Mouse (Mus musculus): ENCODE measurements around the gene Msgn1. TPM values are rescaled to one million over a fixed set of nuclear protein-coding genes. Genes with fewer than 3 reads are reported as not detected.

Msgn1 gene
- total and polyA plus RNA-seq, 2 experiments from 2014 or later, result not detected

- Histone ChIP-seq H3K4me2 (ENCODE audit: low read depth, low read length) (no peak overlapping the region), H3K27ac (ENCODE audit: low read depth) (no peak overlapping the region), H3K4me3 (ENCODE audit: low read depth, low read length) (no peak overlapping the region), H3K36me3 (replicated peaks; ENCODE audit: control insufficient read depth, insufficient read depth, low read length) (no peaks in the 10 kb centered on the region), H3K4me1 (ENCODE audit: control insufficient read depth, insufficient read depth) (no peaks in the 10 kb centered on the region; the same call in 1 of the 2 replicates), H3K9me3 (replicated peaks; ENCODE audit: control insufficient read depth, low read length) (no peaks in the 10 kb centered on the region), H3K9ac (replicated peaks; ENCODE audit: low read depth, low read length) (no peak overlapping the region), H3K27me3 (ENCODE audit: control insufficient read depth, insufficient read depth, low read length) (no peaks in the 10 kb centered on the region)
- DNase-seq (ENCODE audit: low spot score) (no peak), ATAC-seq (ENCODE audit: insufficient read depth, low read depth) (no peak)
- TF ChIP-seq CTCF (IDR thresholded peaks at IDR 0.05; ENCODE audit: low read depth) (no peak), EP300 (IDR thresholded peaks at IDR 0.05; ENCODE audit: low read depth) (no peak)
- WGBS, result 61% methylated on average over 1 of the region's 1 CpGs
Measured at GRCm38 (mm10) chr12:11212881-11213280, 4.1 kb upstream of the Msgn1 start.

GRCm38 (mm10) chr12:11210361-11210760 is 1.6 kb upstream of the Msgn1 start:
- Histone ChIP-seq H3K27ac (ENCODE audit: low read depth) (no peak overlapping the region), H3K4me3 (ENCODE audit: low read depth, low read length) (no peak overlapping the region), H3K9me3 (replicated peaks; ENCODE audit: control insufficient read depth, low read length) (no peaks in the 10 kb centered on the region), H3K4me1 (ENCODE audit: control insufficient read depth, insufficient read depth) (no peaks in the 10 kb centered on the region; the same call in 1 of the 2 replicates), H3K36me3 (replicated peaks; ENCODE audit: control insufficient read depth, insufficient read depth, low read length) (no peaks in the 10 kb centered on the region), H3K27me3 (ENCODE audit: control insufficient read depth, insufficient read depth, low read length) (no peaks in the 10 kb centered on the region), H3K9ac (replicated peaks; ENCODE audit: low read depth, low read length) (no peak overlapping the region), H3K4me2 (ENCODE audit: low read depth, low read length) (no peak overlapping the region)
- 68% methylated on average over 3 of the region's 3 CpGs for WGBS
- ATAC-seq (ENCODE audit: insufficient read depth, low read depth) (no peak), DNase-seq (ENCODE audit: low spot score) (no peak)
- TF ChIP-seq CTCF (IDR thresholded peaks at IDR 0.05; ENCODE audit: low read depth) (no peak), EP300 (IDR thresholded peaks at IDR 0.05; ENCODE audit: low read depth) (no peak)

GRCm38 (mm10) chr12:11209636-11210035 is 864 bp upstream of the Msgn1 start:
- DNase-seq (ENCODE audit: low spot score) (no peak), ATAC-seq (ENCODE audit: insufficient read depth, low read depth) (no peak)
- Histone ChIP-seq H3K27ac (ENCODE audit: low read depth) (no peak overlapping the region), H3K36me3 (replicated peaks; ENCODE audit: control insufficient read depth, insufficient read depth, low read length) (no peaks in the 10 kb centered on the region), H3K9me3 (replicated peaks; ENCODE audit: control insufficient read depth, low read length) (no peaks in the 10 kb centered on the region), H3K4me2 (ENCODE audit: low read depth, low read length) (no peak overlapping the region), H3K9ac (replicated peaks; ENCODE audit: low read depth, low read length) (no peak overlapping the region), H3K4me1 (ENCODE audit: control insufficient read depth, insufficient read depth) (no peaks in the 10 kb centered on the region; the same call in none of the 2 replicates), H3K27me3 (ENCODE audit: control insufficient read depth, insufficient read depth, low read length) (no peaks in the 10 kb centered on the region), H3K4me3 (ENCODE audit: low read depth, low read length) (no peak overlapping the region)
- TF ChIP-seq CTCF (IDR thresholded peaks at IDR 0.05; ENCODE audit: low read depth) (no peak), EP300 (IDR thresholded peaks at IDR 0.05; ENCODE audit: low read depth) (no peak)
- WGBS, result 71% methylated on average over 5 of the region's 5 CpGs

GRCm38 (mm10) chr12:11206321-11206720 is 2.5 kb downstream of the Msgn1 start:
- DNase-seq (ENCODE audit: low spot score), result no peak
- Histone ChIP-seq H3K9ac (replicated peaks; ENCODE audit: low read depth, low read length) (no peak overlapping the region), H3K4me3 (ENCODE audit: low read depth, low read length) (no peak overlapping the region), H3K4me2 (ENCODE audit: low read depth, low read length) (no peak overlapping the region), H3K27ac (ENCODE audit: low read depth) (no peak overlapping the region), H3K27me3 (ENCODE audit: control insufficient read depth, insufficient read depth, low read length) (no peaks in the 10 kb centered on the region), H3K9me3 (replicated peaks; ENCODE audit: control insufficient read depth, low read length) (no peaks in the 10 kb centered on the region), H3K36me3 (replicated peaks; ENCODE audit: control insufficient read depth, insufficient read depth, low read length) (no peaks in the 10 kb centered on the region), H3K4me1 (ENCODE audit: control insufficient read depth, insufficient read depth) (peaks cover 7% of the 10 kb centered on the region)
- ATAC-seq (ENCODE audit: insufficient read depth, low read depth), result no peak
- no peak for TF ChIP-seq CTCF (IDR thresholded peaks at IDR 0.05; ENCODE audit: low read depth)
- TF ChIP-seq EP300 (IDR thresholded peaks at IDR 0.05; ENCODE audit: low read depth), result no peak
- WGBS, result 84% methylated on average over 4 of the region's 4 CpGs

GRCm38 (mm10) chr12:11203694-11204665 is 4.8 kb downstream of the Msgn1 start:
- WGBS, result 26% methylated on average over 18 of the region's 18 CpGs
- peak; percentile 97 for ATAC-seq (ENCODE audit: insufficient read depth, low read depth)
- Histone ChIP-seq H3K9ac (replicated peaks; ENCODE audit: low read depth, low read length) (peak overlapping the region; percentile 18; the same call in 1 of the 2 replicates), H3K4me2 (ENCODE audit: low read depth, low read length) (peak overlapping the region; percentile 52), H3K27ac (ENCODE audit: low read depth) (peak overlapping the region; percentile 93), H3K4me3 (ENCODE audit: low read depth, low read length) (peak overlapping the region; percentile 20), H3K36me3 (replicated peaks; ENCODE audit: control insufficient read depth, insufficient read depth, low read length) (no peaks in the 10 kb centered on the region), H3K9me3 (replicated peaks; ENCODE audit: control insufficient read depth, low read length) (no peaks in the 10 kb centered on the region), H3K4me1 (ENCODE audit: control insufficient read depth, insufficient read depth) (peaks cover 7% of the 10 kb centered on the region), H3K27me3 (ENCODE audit: control insufficient read depth, insufficient read depth, low read length) (no peaks in the 10 kb centered on the region)
- TF ChIP-seq CTCF (IDR thresholded peaks at IDR 0.05; ENCODE audit: low read depth) (no peak), EP300 (IDR thresholded peaks at IDR 0.05; ENCODE audit: low read depth) (peak; percentile 46; the same call in 1 of the 2 replicates)
- peak; percentile 91 for DNase-seq (ENCODE audit: low spot score)
